Mouse (Mus musculus): ENCODE measurements around the gene Prokr2.

DNA sequence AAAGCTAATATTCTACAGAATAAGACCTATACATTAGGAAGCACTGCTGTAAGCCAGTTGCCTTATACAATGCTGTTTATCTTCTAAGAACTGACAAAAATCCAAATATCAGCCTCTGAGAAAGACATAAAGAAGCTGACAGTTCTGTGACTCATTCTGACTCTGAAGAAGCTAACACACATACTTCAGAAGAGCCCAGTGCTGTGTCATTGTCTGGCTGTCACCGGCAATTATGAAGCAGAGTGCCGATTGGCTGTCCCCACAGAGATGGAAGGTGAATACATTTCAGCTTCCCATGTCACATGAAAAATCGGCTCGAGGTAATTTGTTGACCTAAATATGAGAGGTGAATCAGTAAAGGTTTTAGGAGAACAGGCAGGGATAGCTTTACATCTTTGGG, 24.9 kb upstream of the Prokr2 start:
- TF ChIP-seq EP300 (IDR thresholded peaks at IDR 0.05; ENCODE audit: low read depth) (no peak), CTCF (IDR thresholded peaks at IDR 0.05; ENCODE audit: low read depth) (no peak)

Data from heart, postnatal 0 days (tissue).